Mouse (Mus musculus) frontal cortex, postnatal 25 days (tissue): ENCODE measurements around the gene Kcnmb4.
A peak's percentile ranks its signal among the peaks of the same experiment; 100 is the strongest.

ENCODE experiments used
- DNase-seq, 2 experiments: peaks; one replicate each; pipeline ENCODE4 v3.0.0; 2022; ENCODE audit warnings: low spot score in 2 of 2

The Kcnmb4 gene

GRCm38 (mm10) chr10:116452771-116453170, 20.9 kb downstream of the Kcnmb4 start:
- DNase-seq, result no peak

GRCm38 (mm10) chr10:116450621-116451020, 23.1 kb downstream of the Kcnmb4 start:
- DNase-seq, result no peak

- DNase-seq, result no peak
These were observed 25.5 kb downstream of the Kcnmb4 start for GRCm38 (mm10) chr10:116448166-116448565.

- DNase-seq, result no peak
These were observed 26.5 kb downstream of the Kcnmb4 start for GRCm38 (mm10) chr10:116447176-116447575.

- DNase-seq, result no peak
These were observed 27.6 kb downstream of the Kcnmb4 start for GRCm38 (mm10) chr10:116446040-116446439.

GRCm38 (mm10) chr10:116444826-116445225, 28.9 kb downstream of the Kcnmb4 start:
- DNase-seq, result no peak

GRCm38 (mm10) chr10:116444371-116444770, 29.3 kb downstream of the Kcnmb4 start:
- DNase-seq, result no peak

- no peak for DNase-seq
These were observed 32.7 kb downstream of the Kcnmb4 start for GRCm38 (mm10) chr10:116440946-116441345.

- no peak for DNase-seq
These were observed 33.6 kb downstream of the Kcnmb4 start for GRCm38 (mm10) chr10:116440088-116440487.

GRCm38 (mm10) chr10:116435455-116435854, 38.2 kb downstream of the Kcnmb4 start:
- DNase-seq, result no peak

GRCm38 (mm10) chr10:116432421-116432820, 41.3 kb downstream of the Kcnmb4 start:
- DNase-seq, result no peak

- peak; percentile 38 to 59 for DNase-seq
These were observed 45.5 kb downstream of the Kcnmb4 start for GRCm38 (mm10) chr10:116428026-116428780.

GRCm38 (mm10) chr10:116426176-116426575, 47.5 kb downstream of the Kcnmb4 start:
- no peak for DNase-seq

- DNase-seq, result no peak
These were observed 48.8 kb downstream of the Kcnmb4 start for GRCm38 (mm10) chr10:116424921-116425320.

GRCm38 (mm10) chr10:116422551-116422950, 51.1 kb downstream of the Kcnmb4 start:
- no peak for DNase-seq

- no peak for DNase-seq
These were observed 52.7 kb downstream of the Kcnmb4 start for GRCm38 (mm10) chr10:116420976-116421375.

GRCm38 (mm10) chr10:116418121-116418726, 55.5 kb downstream of the Kcnmb4 start:
- DNase-seq, result no peak

- no peak for DNase-seq
These were observed 57.0 kb downstream of the Kcnmb4 start for GRCm38 (mm10) chr10:116416726-116417125.

GRCm38 (mm10) chr10:116416142-116416541, 57.5 kb downstream of the Kcnmb4 start:
- DNase-seq, result no peak

GRCm38 (mm10) chr10:116410826-116411225, 62.9 kb downstream of the Kcnmb4 start:
- DNase-seq, result no peak

GRCm38 (mm10) chr10:116407684-116408359, 65.9 kb downstream of the Kcnmb4 start:
- no peak for DNase-seq

- no peak for DNase-seq
These were observed 68.7 kb downstream of the Kcnmb4 start for GRCm38 (mm10) chr10:116405011-116405410.

- DNase-seq, result no peak
These were observed 70.0 kb downstream of the Kcnmb4 start for GRCm38 (mm10) chr10:116403679-116404078.
